Mouse (Mus musculus) testis, adult 2 months (tissue): ENCODE measurements around the gene Mier2.

ENCODE experiments used
- CTCF ChIP-seq: fragments of 200-500 bp; IDR thresholded peaks from 2 replicates; pipeline ENCODE4 v1.5.1; 2012; ENCODE audit warnings: low read depth, mild to moderate bottlenecking, inconsistent platforms, low read length, moderate library complexity; ENCODE audit not compliant: control insufficient read depth, insufficient read depth, insufficient replicate concordance
- POLR2A ChIP-seq: fragments of 200-500 bp; IDR thresholded peaks from 2 replicates; pipeline ENCODE4 v1.6.1; 2012; ENCODE audit warnings: low read depth, mild to moderate bottlenecking, inconsistent platforms, low read length, moderate library complexity; ENCODE audit not compliant: control insufficient read depth

GRCm38 (mm10) chr10:79535431-79535830 lies 19.6 kb downstream of the Mier2 start:
- no peak for TF ChIP-seq CTCF
- no peak for TF ChIP-seq POLR2A
